Mouse (Mus musculus): ENCODE measurements around the gene Itpkc. TPM values are rescaled to one million over a fixed set of nuclear protein-coding genes. Genes with fewer than 3 reads are reported as not detected.

Gene Itpkc
- polyA plus RNA-seq, 1 experiment: 11.2 TPM

DNA sequence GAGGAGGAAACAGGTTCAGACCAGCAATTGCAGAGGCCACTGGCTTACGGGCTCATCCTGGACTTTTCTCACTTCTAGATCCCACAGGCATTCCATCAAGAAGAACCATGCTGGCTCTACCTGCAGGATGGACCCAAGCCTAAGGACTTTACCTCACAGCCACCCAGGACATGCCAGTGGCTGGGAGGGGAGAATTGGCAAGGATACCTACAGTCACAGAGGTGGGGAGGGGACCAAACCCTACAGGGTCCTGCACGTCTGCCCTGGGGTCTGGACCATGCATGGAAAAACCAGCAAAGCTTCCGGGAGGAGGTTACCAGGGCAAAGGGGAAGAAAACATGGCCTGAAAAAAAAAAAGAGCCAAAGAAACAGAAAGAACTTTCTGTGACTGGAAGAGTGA, 57.5 kb downstream of the Itpkc start:
- peaks cover 4% of the 10 kb centered on the region; the same call in 1 of the 2 replicates for H3K4me1 ChIP-seq (ENCODE audit: control insufficient read depth, insufficient read depth, low read length)
- H3K4me3 ChIP-seq (replicated peaks; ENCODE audit: extremely low read depth, low read depth, low read length): no peak overlapping the region
- TF ChIP-seq POLR2A (IDR thresholded peaks at IDR 0.05; ENCODE audit: borderline replicate concordance, extremely low read depth, low read depth, low read length) (no peak), CTCF (IDR thresholded peaks at IDR 0.05; ENCODE audit: insufficient read depth, low read length) (no peak)
- no peak for DNase-seq
- 91% methylated on average over 3 of the region's 3 CpGs for WGBS

DNA sequence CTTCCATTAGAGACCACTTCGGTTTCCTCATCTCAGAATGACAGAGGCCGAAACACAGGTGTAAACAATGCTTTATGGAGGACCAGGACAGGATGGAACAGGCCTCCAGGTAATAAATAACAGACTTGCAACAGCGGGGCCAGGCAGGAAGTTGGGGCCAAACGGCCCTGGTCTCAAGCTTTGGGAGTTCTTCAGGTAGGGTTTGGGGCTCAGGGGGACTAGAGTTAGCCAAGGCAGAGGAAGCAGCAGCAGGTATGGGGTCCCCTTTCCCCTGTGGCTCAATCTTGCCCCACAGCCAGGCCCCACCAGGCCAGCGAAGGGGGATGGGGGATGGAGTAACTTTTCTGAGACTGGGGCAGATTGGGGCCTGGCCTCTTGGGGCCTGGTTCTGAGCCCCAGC, 60.1 kb downstream of the Itpkc start:
- WGBS: 92% methylated on average over 5 of the region's 5 CpGs
- Histone ChIP-seq H3K4me1 (ENCODE audit: control insufficient read depth, insufficient read depth, low read length) (peaks cover 23% of the 10 kb centered on the region), H3K4me3 (replicated peaks; ENCODE audit: extremely low read depth, low read depth, low read length) (no peak overlapping the region)
- no peak for TF ChIP-seq POLR2A (IDR thresholded peaks at IDR 0.05; ENCODE audit: borderline replicate concordance, extremely low read depth, low read depth, low read length)
- TF ChIP-seq CTCF (IDR thresholded peaks at IDR 0.05; ENCODE audit: insufficient read depth, low read length): no peak
- no peak for DNase-seq

DNA sequence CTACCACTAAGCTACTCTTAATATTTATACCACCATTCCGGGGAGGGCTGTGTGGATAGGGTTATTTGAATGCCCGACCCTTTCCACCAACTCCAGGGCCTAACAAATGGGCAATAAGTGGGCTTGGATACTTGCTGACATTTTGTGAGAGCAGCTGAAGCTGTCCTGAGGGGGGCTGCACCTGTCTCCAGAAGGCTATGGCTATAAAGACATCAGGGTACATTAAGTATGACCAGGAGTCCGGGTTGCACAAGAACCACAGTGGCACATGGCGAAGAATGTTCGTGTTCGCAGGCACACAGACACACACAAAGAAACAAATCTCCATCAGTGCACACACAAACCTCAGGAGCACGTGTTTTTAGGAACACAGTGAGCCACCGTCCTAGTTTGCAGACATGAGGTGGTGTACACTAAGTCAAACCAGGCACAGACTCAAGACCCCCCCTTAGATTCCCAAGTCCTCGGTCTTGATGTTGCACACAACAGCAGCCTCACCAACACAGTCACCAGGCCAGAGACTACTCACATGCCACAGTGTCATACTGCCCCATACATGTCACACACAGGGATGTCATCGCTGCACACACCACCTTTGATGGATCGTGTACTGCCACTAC, 60.9 kb downstream of the Itpkc start:
- 61% methylated on average over 11 of the region's 11 CpGs for WGBS
- Histone ChIP-seq H3K4me3 (replicated peaks; ENCODE audit: extremely low read depth, low read depth, low read length) (peak overlapping the region; percentile 57), H3K4me1 (ENCODE audit: control insufficient read depth, insufficient read depth, low read length) (peaks cover 29% of the 10 kb centered on the region)
- no peak for DNase-seq
- no peak for TF ChIP-seq POLR2A (IDR thresholded peaks at IDR 0.05; ENCODE audit: borderline replicate concordance, extremely low read depth, low read depth, low read length)
- no peak for TF ChIP-seq CTCF (IDR thresholded peaks at IDR 0.05; ENCODE audit: insufficient read depth, low read length)

DNA sequence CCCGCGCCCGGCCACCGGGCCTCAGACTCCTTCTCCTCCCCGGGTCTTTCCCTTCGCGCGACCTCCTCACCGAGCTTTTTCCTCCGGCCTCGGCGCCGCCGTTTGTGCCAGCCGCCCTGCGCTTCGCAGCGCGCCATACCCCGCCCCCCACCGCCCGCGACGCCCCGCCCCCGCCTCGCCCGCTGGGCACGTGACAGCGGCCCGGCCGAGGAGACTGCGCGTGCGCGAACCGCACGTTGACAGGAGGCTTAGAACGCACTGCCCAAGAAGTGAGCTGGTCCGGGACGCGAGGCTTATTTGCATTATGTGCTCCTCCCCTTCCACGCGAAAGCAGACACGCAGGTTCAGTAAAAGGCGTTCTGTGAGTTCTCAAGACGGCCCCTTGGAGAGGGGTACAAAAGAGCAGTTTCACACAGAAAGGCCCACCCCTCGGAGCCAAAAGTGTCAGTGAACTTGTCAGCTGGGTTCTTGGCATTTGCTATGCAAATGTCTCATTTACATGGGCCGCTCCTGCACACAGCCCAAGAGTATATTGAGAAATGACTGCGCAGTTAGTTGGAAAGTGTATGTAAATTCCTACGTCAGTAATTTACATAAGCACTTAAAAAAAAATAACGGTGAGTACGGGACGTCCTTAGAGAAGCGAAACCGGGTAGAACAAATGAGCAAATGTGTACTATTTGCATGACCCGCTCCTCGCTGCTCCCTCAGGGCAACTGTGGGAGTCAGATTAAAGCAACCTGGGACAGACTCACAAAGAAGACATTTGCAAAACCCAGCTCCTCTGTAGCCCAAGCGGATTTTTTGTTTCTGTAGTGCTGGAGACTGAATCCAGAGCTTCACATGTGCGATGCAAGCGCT, 61.6 kb downstream of the Itpkc start, which contains the start of gene Egln2:
TSS of gene Egln2 (minus strand) at position 189 of the 861 bp plus-strand sequence.
- Histone ChIP-seq H3K4me3 (replicated peaks; ENCODE audit: extremely low read depth, low read depth, low read length) (peak within 1 kb of the TSS; percentile 75), H3K4me1 (ENCODE audit: control insufficient read depth, insufficient read depth, low read length) (peaks cover 32% of the 10 kb centered on the region)
- TF ChIP-seq POLR2A (IDR thresholded peaks at IDR 0.05; ENCODE audit: borderline replicate concordance, extremely low read depth, low read depth, low read length): peak; percentile 91; the same call in 1 of the 2 replicates
- no peak for TF ChIP-seq CTCF (IDR thresholded peaks at IDR 0.05; ENCODE audit: insufficient read depth, low read length)
- DNase-seq: peak; percentile 94
- 1% methylated on average over 61 of the region's 61 CpGs for WGBS

DNA sequence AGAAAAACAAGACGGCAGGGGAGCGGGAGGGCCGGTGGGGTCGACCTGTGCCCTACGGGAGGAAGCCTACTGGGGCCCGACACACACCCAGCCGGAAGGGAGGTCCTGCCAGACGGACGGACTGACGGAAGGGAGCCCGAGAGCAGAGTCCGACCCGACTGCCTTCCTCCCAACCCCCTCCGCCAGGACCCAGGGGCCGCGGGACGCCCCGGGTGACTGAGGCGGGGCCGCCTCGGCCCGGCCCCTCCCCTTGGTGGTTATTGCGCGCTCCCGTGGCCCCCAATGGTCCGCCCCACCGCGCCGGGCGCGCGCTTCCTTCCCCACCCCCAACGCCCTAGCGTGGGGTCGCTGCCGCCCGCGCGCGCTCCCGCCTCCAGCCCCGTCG, 62.2 kb downstream of the Itpkc start:
- DNase-seq: peak; percentile 86
- under 1% methylated on average over 43 of the region's 43 CpGs for WGBS

DNA sequence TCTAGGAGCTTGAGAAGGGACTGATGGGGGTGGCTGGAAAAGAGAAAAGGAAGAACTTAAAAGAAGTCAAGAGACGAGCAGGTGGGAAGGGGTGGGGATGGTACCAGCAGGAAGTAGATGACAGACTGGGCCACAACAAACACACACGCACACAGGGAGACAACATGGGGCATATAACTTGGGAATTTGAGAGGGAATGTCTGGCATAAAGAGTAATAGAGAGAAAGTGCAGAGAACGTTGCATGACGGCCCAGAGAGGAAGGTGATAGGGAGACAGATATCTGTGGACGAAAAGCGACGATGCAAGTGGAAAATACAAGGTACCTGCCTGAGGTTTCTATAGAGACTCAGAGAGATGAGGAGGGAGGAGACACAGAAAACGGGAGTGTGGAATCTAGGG, 62.8 kb downstream of the Itpkc start:
- Histone ChIP-seq H3K4me1 (ENCODE audit: control insufficient read depth, insufficient read depth, low read length) (peaks cover 36% of the 10 kb centered on the region), H3K4me3 (replicated peaks; ENCODE audit: extremely low read depth, low read depth, low read length) (peak overlapping the region; percentile 75)
- TF ChIP-seq POLR2A (IDR thresholded peaks at IDR 0.05; ENCODE audit: borderline replicate concordance, extremely low read depth, low read depth, low read length) (no peak), CTCF (IDR thresholded peaks at IDR 0.05; ENCODE audit: insufficient read depth, low read length) (no peak)
- WGBS: 2% methylated on average over 8 of the region's 8 CpGs
- no peak for DNase-seq

More for the DNA sequence above, 62.2 kb downstream of the Itpkc start:
- Histone ChIP-seq H3K4me3 (replicated peaks; ENCODE audit: extremely low read depth, low read depth, low read length) (peak overlapping the region; percentile 75), H3K4me1 (ENCODE audit: control insufficient read depth, insufficient read depth, low read length) (peaks cover 36% of the 10 kb centered on the region)
- peak; percentile 93 for TF ChIP-seq POLR2A (IDR thresholded peaks at IDR 0.05; ENCODE audit: borderline replicate concordance, extremely low read depth, low read depth, low read length)
- TF ChIP-seq CTCF (IDR thresholded peaks at IDR 0.05; ENCODE audit: insufficient read depth, low read length): no peak

DNA sequence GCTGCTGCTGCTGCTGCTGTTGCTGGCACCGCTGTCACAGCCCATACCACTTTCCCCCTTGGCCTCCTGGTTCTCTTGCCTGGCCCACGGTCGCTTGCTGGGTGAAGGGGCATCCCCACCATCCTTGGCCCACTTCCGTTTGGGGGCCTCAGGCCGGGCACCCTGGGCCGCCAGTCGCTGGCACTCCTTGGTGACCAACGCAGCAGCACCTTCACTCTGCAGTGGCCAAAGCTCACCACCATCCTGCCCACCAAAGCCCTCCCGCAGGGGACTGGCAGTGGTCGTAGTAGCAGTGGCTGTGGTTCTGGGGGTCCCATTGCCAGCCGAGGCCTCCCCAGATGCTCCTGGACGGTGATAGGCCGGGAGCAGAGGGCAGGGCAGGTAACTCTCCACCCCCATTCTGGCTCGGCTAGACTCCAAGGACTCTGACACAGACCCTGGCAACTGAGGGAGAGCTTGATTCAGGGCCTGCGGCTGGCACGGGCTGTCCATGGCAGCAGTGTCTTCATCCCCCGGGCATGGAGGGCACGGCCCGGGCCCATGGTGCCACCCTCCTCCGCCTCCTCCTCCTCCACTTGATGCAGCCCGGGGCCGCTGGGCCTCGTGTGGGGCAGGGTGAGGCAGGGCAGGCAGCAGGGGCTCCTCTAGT, 63.3 kb downstream of the Itpkc start:
- peaks cover 41% of the 10 kb centered on the region for H3K4me1 ChIP-seq (ENCODE audit: control insufficient read depth, insufficient read depth, low read length)
- H3K4me3 ChIP-seq (replicated peaks; ENCODE audit: extremely low read depth, low read depth, low read length): peak overlapping the region; percentile 75
- WGBS: 48% methylated on average over 23 of the region's 23 CpGs
- TF ChIP-seq POLR2A (IDR thresholded peaks at IDR 0.05; ENCODE audit: borderline replicate concordance, extremely low read depth, low read depth, low read length): peak; percentile 25; the same call in 1 of the 2 replicates
- no peak for TF ChIP-seq CTCF (IDR thresholded peaks at IDR 0.05; ENCODE audit: insufficient read depth, low read length)
- DNase-seq: peak; percentile 41

DNA sequence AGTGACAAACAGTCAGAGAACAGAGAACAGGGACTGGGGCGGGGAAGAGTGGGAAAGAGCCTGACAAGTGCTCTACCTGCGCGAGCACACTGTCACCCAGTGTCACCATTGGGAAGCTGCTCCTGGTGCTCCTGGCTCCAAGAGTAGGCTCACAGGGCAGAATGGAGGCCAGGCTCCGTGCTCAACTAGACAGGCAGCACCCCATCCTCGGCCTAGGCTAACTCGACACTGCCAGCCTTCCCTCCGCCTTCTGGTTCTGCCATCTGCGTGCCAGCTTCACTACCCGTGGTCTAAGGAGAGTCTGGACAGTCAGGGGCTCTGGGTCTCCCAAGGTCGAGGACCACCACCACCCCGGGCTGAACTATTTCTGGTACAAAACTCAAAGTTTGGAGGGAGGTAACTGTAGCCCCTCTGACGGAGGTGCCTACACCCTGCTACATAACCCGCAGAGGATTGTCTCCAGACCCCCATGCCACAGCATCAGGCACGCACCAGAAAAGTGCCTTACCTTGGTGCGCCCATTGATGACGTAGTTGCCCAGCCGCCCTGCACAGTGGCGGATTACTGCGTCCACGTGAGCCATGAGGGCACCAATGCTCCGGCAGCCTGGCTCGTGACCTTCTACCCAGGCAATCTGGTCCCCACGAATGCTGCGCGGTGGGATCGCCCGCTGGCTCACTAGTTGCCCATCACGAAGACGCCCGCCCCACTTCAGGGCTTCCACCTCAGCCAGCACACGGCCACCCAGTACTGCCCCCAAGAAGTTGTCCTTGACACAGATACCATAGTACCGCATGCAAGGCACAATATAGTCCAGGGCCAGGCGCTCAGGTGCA, 64.1 kb downstream of the Itpkc start:
- no peak for TF ChIP-seq CTCF (IDR thresholded peaks at IDR 0.05; ENCODE audit: insufficient read depth, low read length)
- TF ChIP-seq POLR2A (IDR thresholded peaks at IDR 0.05; ENCODE audit: borderline replicate concordance, extremely low read depth, low read depth, low read length): no peak
- Histone ChIP-seq H3K4me3 (replicated peaks; ENCODE audit: extremely low read depth, low read depth, low read length) (peak overlapping the region; percentile 9), H3K4me1 (ENCODE audit: control insufficient read depth, insufficient read depth, low read length) (peaks cover 42% of the 10 kb centered on the region)
- WGBS: 79% methylated on average over 33 of the region's 33 CpGs
- DNase-seq: no peak

DNA sequence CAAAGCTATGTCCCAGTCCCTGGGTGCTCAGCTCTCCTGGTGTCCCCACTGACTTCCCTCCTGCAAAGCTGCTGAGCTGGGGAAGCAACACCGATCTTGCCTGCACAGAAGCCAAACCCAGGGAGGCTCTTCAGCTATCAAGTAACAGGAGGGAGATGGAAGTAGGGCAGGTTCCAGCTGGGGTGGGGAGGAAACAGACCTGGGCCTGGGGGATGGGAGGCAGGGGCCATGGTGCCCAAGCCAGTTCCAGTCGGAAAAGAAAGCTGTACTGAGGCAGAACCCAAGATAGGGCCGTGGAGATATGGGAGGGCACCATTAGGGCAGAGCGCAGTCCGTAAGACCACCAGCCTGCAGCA, 65.0 kb downstream of the Itpkc start:
- H3K4me1 ChIP-seq (ENCODE audit: control insufficient read depth, insufficient read depth, low read length): peaks cover 42% of the 10 kb centered on the region
- H3K4me3 ChIP-seq (replicated peaks; ENCODE audit: extremely low read depth, low read depth, low read length): no peak overlapping the region
- WGBS: 51% methylated on average over 5 of the region's 5 CpGs
- TF ChIP-seq CTCF (IDR thresholded peaks at IDR 0.05; ENCODE audit: insufficient read depth, low read length): no peak
- no peak for TF ChIP-seq POLR2A (IDR thresholded peaks at IDR 0.05; ENCODE audit: borderline replicate concordance, extremely low read depth, low read depth, low read length)
- DNase-seq: no peak

Data from lung, adult 2 months (tissue).